Mouse (Mus musculus): ENCODE results near the gene Clip2.

DNA sequence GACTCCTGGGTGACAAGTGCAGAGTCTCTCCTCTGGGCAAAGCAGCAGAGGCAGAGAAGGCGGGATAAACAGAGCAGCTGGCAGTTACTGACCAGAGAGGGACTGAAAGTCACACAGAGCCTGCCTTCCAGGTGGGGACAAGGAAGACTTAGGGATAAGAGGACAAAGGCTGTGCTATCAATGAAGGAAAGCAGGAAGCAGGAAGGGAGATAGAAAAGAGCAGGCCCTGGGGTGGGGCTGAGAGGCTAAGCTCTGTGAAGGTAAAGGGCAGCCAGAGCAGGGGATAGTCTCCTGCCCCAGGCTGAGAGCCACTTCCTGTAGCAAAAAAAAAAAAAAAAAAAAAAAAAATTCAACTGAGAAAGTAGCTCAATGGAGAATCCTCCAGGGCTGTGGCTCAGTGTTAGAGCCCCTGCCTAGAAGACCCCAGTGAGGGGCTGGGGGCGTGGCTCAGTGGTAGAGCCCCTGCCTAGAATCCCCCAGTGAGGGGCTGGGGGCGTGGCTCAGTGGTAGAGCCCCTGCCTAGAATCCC lies 2.5 kb downstream of the Clip2 start:
- no peak for TF ChIP-seq POLR2A (IDR thresholded peaks at IDR 0.05; ENCODE audit: borderline replicate concordance, insufficient read depth, low read length)
- TF ChIP-seq CTCF (IDR thresholded peaks at IDR 0.05; ENCODE audit: borderline replicate concordance, insufficient read depth, low read depth, low read length): no peak
